12 mouse cellular contexts compared by ENCODE assay signal in the genomic region with DNA sequence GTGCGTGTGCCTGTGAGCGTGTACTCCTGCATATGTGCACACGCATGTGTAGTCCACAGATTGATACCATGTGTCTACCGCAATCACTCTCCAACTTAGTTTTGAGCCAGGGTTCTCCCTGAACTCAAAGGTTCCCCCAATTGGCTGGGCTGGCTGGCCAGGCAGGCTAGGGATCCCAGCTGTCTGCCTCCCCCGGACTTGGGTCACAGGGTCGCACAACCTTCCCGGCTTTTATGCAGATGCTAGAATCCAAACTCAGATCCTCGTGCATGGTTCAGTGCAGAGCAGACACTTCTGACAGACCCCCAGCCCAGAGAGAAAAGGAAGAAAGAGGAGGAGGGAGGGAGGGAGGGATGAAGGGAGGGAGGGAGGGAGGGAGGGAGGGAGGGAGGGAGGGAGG. TPM values are rescaled to one million over a fixed set of nuclear protein-coding genes. Genes with fewer than 3 reads are reported as not detected.
"Had no signal": no experiment of that assay in that cellular context is flagged by ENCODE, and none has a peak within 500 bp of the region (broad histone marks: within the 10 kb centered on the region; RNA-seq: fewer than 3 reads in every experiment).

No protein-coding gene starts in this region.

- H3K27ac ChIP-seq: liver, embryonic 13.5 days; midbrain, embryonic 13.5 days; neural tube, embryonic 15.5 days had no signal

- DNase-seq: kidney, postnatal 10 days; liver; liver, embryonic 13.5 days; liver, postnatal 0 days; right cerebral cortex, postnatal 4 days; spleen, adult 18-20 months; thymus, adult 18-20 months; thymus, postnatal 14 days had no signal

- H3K9me3 ChIP-seq: liver, embryonic 13.5 days; midbrain, embryonic 13.5 days; neural tube, embryonic 15.5 days had no signal

- H3K27me3 ChIP-seq: liver, embryonic 13.5 days; neural tube, embryonic 15.5 days had no signal

- H3K36me3 ChIP-seq: liver, embryonic 13.5 days; midbrain, embryonic 13.5 days; neural tube, embryonic 15.5 days had no signal

- H3K4me1 ChIP-seq: liver, embryonic 13.5 days; midbrain, embryonic 13.5 days; neural tube, embryonic 15.5 days had no signal

- ATAC-seq: liver, postnatal 0 days; midbrain, embryonic 13.5 days had no signal

- H3K4me3 ChIP-seq: liver, embryonic 13.5 days; midbrain, embryonic 13.5 days; myocyte; neural tube, embryonic 15.5 days had no signal

- H3K4me2 ChIP-seq: liver, embryonic 13.5 days; midbrain, embryonic 13.5 days; neural tube, embryonic 15.5 days had no signal

- H3K9ac ChIP-seq: liver, embryonic 13.5 days; liver, postnatal 0 days; midbrain, embryonic 13.5 days; neural tube, embryonic 15.5 days had no signal

RNA-seq across cellular contexts. Expression of a gene that starts 18.8 kb away (rescaled TPM):
- total RNA-seq: megakaryocyte-erythroid progenitor cell, adult 5-6 weeks had no signal
